Mouse (Mus musculus) CH12.LX (cell line): ENCODE results near the gene Sept1. TPM values are rescaled to one million over a fixed set of nuclear protein-coding genes. Genes with fewer than 3 reads are reported as not detected.
A peak's percentile ranks its signal among the peaks of the same experiment; 100 is the strongest.

Source experiments
- DNase-seq: peaks from one replicate; pipeline ENCODE4 v3.0.0-alpha.2; 2013; ENCODE audit errors: extremely low read depth
- H3K27ac ChIP-seq: 2 replicates; pipeline ENCODE4 v1.5.1; 2012; ENCODE audit warnings: low read depth, mild to moderate bottlenecking, control low read depth, moderate library complexity; ENCODE audit not compliant: insufficient read depth
- H3K27me3 ChIP-seq: replicated peaks from 2 replicates; pipeline ENCODE3; 2012; ENCODE audit warnings: inconsistent platforms
- H3K36me3 ChIP-seq, 2 experiments: replicated peaks in 1 of 2; 2 replicates each; pipeline versions ENCODE3 to v1.6.1; 2012; ENCODE audit warnings: inconsistent platforms in 1 of 2, low read length in 1 of 2, mild to moderate bottlenecking in 1 of 2, mixed read lengths in 1 of 2, moderate library complexity in 1 of 2; ENCODE audit not compliant: control insufficient read depth in 1 of 2, insufficient read depth in 1 of 2
- H3K4me1 ChIP-seq, 2 experiments: 2 replicates each; pipeline ENCODE4 v1.6.1; 2012; ENCODE audit warnings: inconsistent platforms in 1 of 2, moderate library complexity in 1 of 2; ENCODE audit not compliant: insufficient read depth in 2 of 2, control insufficient read depth in 1 of 2
- H3K4me2 ChIP-seq: 2 replicates; pipeline ENCODE4 v1.6.1; 2012; ENCODE audit warnings: low read depth, mild to moderate bottlenecking, control low read depth; ENCODE audit not compliant: poor library complexity, insufficient read depth, severe bottlenecking
- H3K4me3 ChIP-seq, 3 experiments: fragments of 150-350 bp in 1 of 3; sonication (generic) in 1 of 3; replicated peaks in 1 of 3; 2 replicates each; pipeline versions ENCODE3 to v1.5.1; 2011 to 2012; ENCODE audit warnings: low read depth in 2 of 3, low read length in 2 of 3, mild to moderate bottlenecking in 2 of 3, moderate library complexity in 2 of 3, control low read depth in 1 of 3, improper control_type of control experiment in 1 of 3, inconsistent platforms in 1 of 3, mixed read lengths in 1 of 3; ENCODE audit not compliant: poor library complexity in 1 of 3
- H3K79me2 ChIP-seq: replicated peaks from 2 replicates; pipeline ENCODE4 v1.6.1; 2012; ENCODE audit warnings: mild to moderate bottlenecking, moderate library complexity; ENCODE audit not compliant: control insufficient read depth, poor library complexity, insufficient read depth, severe bottlenecking; ENCODE audit errors: extremely low read depth
- H3K9ac ChIP-seq: 2 replicates; pipeline ENCODE4 v1.6.1; 2012; ENCODE audit warnings: low read depth, mild to moderate bottlenecking, control low read depth, moderate library complexity; ENCODE audit not compliant: insufficient read depth
- H3K9me3 ChIP-seq: replicated peaks from 2 replicates; pipeline ENCODE3; 2012; ENCODE audit warnings: low read length, inconsistent platforms, mixed read lengths
- BHLHE40 ChIP-seq: IDR thresholded peaks from 2 replicates; pipeline ENCODE4 v1.6.1; 2011; ENCODE audit warnings: mild to moderate bottlenecking, low read depth, low read length, improper control_type of control experiment
- CHD2 ChIP-seq: IDR thresholded peaks from 2 replicates; pipeline ENCODE4 v1.6.1; 2011; ENCODE audit warnings: low read length, improper control_type of control experiment
- CTCF ChIP-seq, 2 experiments: IDR thresholded peaks in 1 of 2; conservative IDR thresholded peaks in 1 of 2; 2 replicates each; pipeline ENCODE4 v1.5.1; 2011 to 2012; ENCODE audit warnings: low read depth in 2 of 2, low read length in 2 of 2, improper control_type of control experiment in 1 of 2, inconsistent platforms in 1 of 2, mild to moderate bottlenecking in 1 of 2, moderate library complexity in 1 of 2
- ELF1 ChIP-seq: IDR thresholded peaks from 2 replicates; pipeline ENCODE4 v1.6.1; 2014; ENCODE audit warnings: low read depth, mild to moderate bottlenecking, inconsistent platforms, low read length, improper control_type of control experiment
- ETS1 ChIP-seq: conservative IDR thresholded peaks from 2 replicates; pipeline ENCODE4 v1.6.1; 2012; ENCODE audit warnings: low read depth, mild to moderate bottlenecking, inconsistent platforms, low read length, improper control_type of control experiment, moderate library complexity
- GABPA ChIP-seq: IDR thresholded peaks from 2 replicates; pipeline ENCODE4 v1.6.1; 2012; ENCODE audit warnings: low read depth, low read length, improper control_type of control experiment, inconsistent platforms; ENCODE audit not compliant: insufficient replicate concordance
- HCFC1 ChIP-seq: IDR thresholded peaks from 2 replicates; pipeline ENCODE4 v1.6.1; 2012; ENCODE audit warnings: low read depth, mild to moderate bottlenecking, inconsistent platforms, low read length, improper control_type of control experiment
- IRF4 ChIP-seq: IDR thresholded peaks from 2 replicates; pipeline ENCODE4 v1.6.1; 2014; ENCODE audit warnings: low read depth, mild to moderate bottlenecking, inconsistent platforms, low read length, improper control_type of control experiment
- JUND ChIP-seq: conservative IDR thresholded peaks from 2 replicates; pipeline ENCODE4 v1.6.1; 2011; ENCODE audit warnings: low read depth, low read length, improper control_type of control experiment
- KAT2A ChIP-seq: IDR thresholded peaks from 2 replicates; pipeline ENCODE4 v1.6.1; 2012; ENCODE audit warnings: low read length, improper control_type of control experiment, inconsistent platforms; ENCODE audit not compliant: insufficient replicate concordance
- MAFK ChIP-seq: IDR thresholded peaks from 2 replicates; pipeline ENCODE4 v1.6.1; 2011; ENCODE audit warnings: low read length, improper control_type of control experiment; ENCODE audit not compliant: insufficient replicate concordance
- MAX ChIP-seq: IDR thresholded peaks from 2 replicates; pipeline ENCODE4 v1.6.1; 2011; ENCODE audit warnings: low read length, improper control_type of control experiment
- MAZ ChIP-seq: IDR thresholded peaks from 2 replicates; pipeline ENCODE4 v1.6.1; 2012; ENCODE audit warnings: low read depth, mild to moderate bottlenecking, inconsistent platforms, low read length, improper control_type of control experiment, moderate library complexity
- MEF2A ChIP-seq: IDR thresholded peaks from 2 replicates; pipeline ENCODE4 v1.6.1; 2014; ENCODE audit warnings: low read depth, mild to moderate bottlenecking, inconsistent platforms, low read length, improper control_type of control experiment, borderline replicate concordance
- MXI1 ChIP-seq: IDR thresholded peaks from 2 replicates; pipeline ENCODE4 v1.6.1; 2011; ENCODE audit warnings: mild to moderate bottlenecking, low read depth, low read length, improper control_type of control experiment
- NELFE ChIP-seq: IDR thresholded peaks from 2 replicates; pipeline ENCODE4 v1.6.1; 2011; ENCODE audit warnings: low read depth, low read length, improper control_type of control experiment
- POLR2A ChIP-seq: IDR thresholded peaks from 2 replicates; pipeline ENCODE4 v1.6.1; 2011; ENCODE audit warnings: low read depth, mild to moderate bottlenecking, improper control_type of control experiment, low read length
- POLR2AphosphoS2 ChIP-seq: IDR thresholded peaks from 2 replicates; pipeline ENCODE4 v1.6.1; 2011; ENCODE audit warnings: low read depth, low read length, improper control_type of control experiment
- RCOR1 ChIP-seq: conservative IDR thresholded peaks from 2 replicates; pipeline ENCODE4 v1.6.1; 2012; ENCODE audit warnings: low read depth, mild to moderate bottlenecking, inconsistent platforms, low read length, improper control_type of control experiment
- SIN3A ChIP-seq: IDR thresholded peaks from 2 replicates; pipeline ENCODE4 v1.6.1; 2012; ENCODE audit warnings: low read length, improper control_type of control experiment, inconsistent platforms
- TBP ChIP-seq: conservative IDR thresholded peaks from 2 replicates; pipeline ENCODE4 v1.6.1; 2011; ENCODE audit warnings: low read depth, low read length, improper control_type of control experiment
- TCF12 ChIP-seq: IDR thresholded peaks from 2 replicates; pipeline ENCODE4 v1.6.1; 2014; ENCODE audit warnings: low read depth, mild to moderate bottlenecking, inconsistent platforms, low read length, improper control_type of control experiment
- UBTF ChIP-seq: IDR thresholded peaks from 2 replicates; pipeline ENCODE4 v1.6.1; 2012; ENCODE audit warnings: low read depth, mild to moderate bottlenecking, inconsistent platforms, low read length, improper control_type of control experiment, moderate library complexity
- USF1 ChIP-seq: IDR thresholded peaks from 2 replicates; pipeline ENCODE4 v1.6.1; 2014; ENCODE audit warnings: low read depth, mild to moderate bottlenecking, inconsistent platforms, low read length, improper control_type of control experiment
- USF2 ChIP-seq: conservative IDR thresholded peaks from 2 replicates; pipeline ENCODE4 v1.6.1; 2011; ENCODE audit warnings: low read depth, low read length, improper control_type of control experiment
- ZC3H11A ChIP-seq: IDR thresholded peaks from 2 replicates; pipeline ENCODE4 v1.6.1; 2012; ENCODE audit warnings: low read depth, mild to moderate bottlenecking, inconsistent platforms, low read length, improper control_type of control experiment
- ZNF384 ChIP-seq: IDR thresholded peaks from 2 replicates; pipeline ENCODE4 v1.6.1; 2012; ENCODE audit warnings: low read depth, low read length, improper control_type of control experiment, inconsistent platforms
- dilution Hi-C: fragments of 300-500 bp; cut with MboI; formaldehyde crosslinking; loops from 2 replicates; pipeline ENCODE4 v1.14.3; 2020; ENCODE audit warnings: low sequenced_read_pairs; ENCODE audit not compliant: extremely low pct_unique_long_range_greater_than_20kb, extremely low pct_ligation_motif_present
- in situ Hi-C: fragments of 300-500 bp; cut with MboI; formaldehyde crosslinking; loops from 3 replicates; pipeline ENCODE4 v1.14.3; 2019; ENCODE audit warnings: low sequenced_read_pairs, low pct_ligation_motif_present, low pct_unique_long_range_greater_than_20kb, mixed read lengths
- polyA plus RNA-seq: library from polyadenylated mRNA; unstranded; fragments of >175 nt; gene quantifications from 2 replicates; pipeline ENCODE4 v1.2.1, GENCODE M21; 2012; ENCODE audit warnings: low read depth; ENCODE audit not compliant: insufficient read length
- total RNA-seq, 2 experiments: library from RNA; depleted of rRNA; stranded (reverse); fragments of 300-350 nt in 1 of 2; fragments of >200 nt in 1 of 2; gene quantifications; 2 replicates each; pipeline ENCODE4 v1.2.3; 2012 to 2014

The Sept1 gene
- total and polyA plus RNA-seq, 3 experiments = 42.7 to 171 (median 92.3) TPM

DNA sequence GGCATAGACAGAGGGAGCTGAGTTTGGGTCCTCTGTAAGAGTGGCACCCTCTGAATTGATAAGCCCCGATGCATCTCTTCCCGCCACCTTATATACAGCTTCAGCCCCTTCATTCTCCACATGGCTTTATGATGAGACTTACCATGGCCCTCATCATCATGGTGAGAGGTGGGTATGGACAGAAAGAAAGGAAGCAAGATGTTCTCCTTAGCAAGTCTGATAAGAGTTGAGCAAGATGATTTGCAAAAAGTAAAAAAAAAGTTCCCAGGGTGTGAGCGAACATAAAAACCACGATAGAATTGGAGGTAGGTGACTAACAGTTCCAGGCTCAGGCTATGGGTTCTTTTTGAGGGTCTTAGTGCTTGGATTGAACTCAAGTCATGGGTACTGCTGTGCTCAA is 14.3 kb downstream of the Sept1 start:
- in situ Hi-C loops (no loop called here), dilution Hi-C loops (no loop called here)
- peaks cover 18% of the 10 kb centered on the region for H3K79me2 ChIP-seq
- H3K27ac ChIP-seq = peak overlapping the region; percentile 54; the same call in 1 of the 2 replicates
- DNase-seq = no peak
- peaks cover 23 to 31% of the 10 kb centered on the region in 2 experiments for H3K36me3 ChIP-seq
- peak overlapping the region; percentile 62 for H3K9ac ChIP-seq
- peaks cover 4% of the 10 kb centered on the region for H3K9me3 ChIP-seq
- H3K4me1 ChIP-seq = peaks cover 19 to 55% of the 10 kb centered on the region in 2 experiments
- no peak for TF ChIP-seq IRF4
- TF ChIP-seq POLR2AphosphoS2 = no peak
- TF ChIP-seq MXI1 = 0 out of 2 replicates have a peak, but pooled peaks have one; percentile 32
- no peak for TF ChIP-seq MEF2A
- no peak for TF ChIP-seq ETS1
- TF ChIP-seq USF2 = no peak
- TF ChIP-seq ZNF384 = peak; percentile 51; the same call in 1 of the 2 replicates
- TF ChIP-seq HCFC1 = no peak
- TF ChIP-seq ZC3H11A = no peak
- TF ChIP-seq UBTF = 0 out of 2 replicates have a peak, but pooled peaks have one; percentile 5
- TF ChIP-seq BHLHE40 = no peak
- TF ChIP-seq JUND = no peak
- no peak for TF ChIP-seq TCF12
- TF ChIP-seq SIN3A = no peak
- TF ChIP-seq USF1 = no peak
- TF ChIP-seq RCOR1 = no peak
- no peak for TF ChIP-seq MAZ
- no peak for TF ChIP-seq CTCF (conservative IDR thresholded peaks at IDR 0.05 in 1 of 2, IDR thresholded peaks at IDR 0.05 in 1 of 2; ENCODE audit: low read depth in 2 of 2, low read length in 2 of 2)
- H3K4me2 ChIP-seq = peak overlapping the region; percentile 81
- H3K4me3 ChIP-seq = peak overlapping the region; percentile 67 to 80 (median 70)
- H3K27me3 ChIP-seq = no peaks in the 10 kb centered on the region

DNA sequence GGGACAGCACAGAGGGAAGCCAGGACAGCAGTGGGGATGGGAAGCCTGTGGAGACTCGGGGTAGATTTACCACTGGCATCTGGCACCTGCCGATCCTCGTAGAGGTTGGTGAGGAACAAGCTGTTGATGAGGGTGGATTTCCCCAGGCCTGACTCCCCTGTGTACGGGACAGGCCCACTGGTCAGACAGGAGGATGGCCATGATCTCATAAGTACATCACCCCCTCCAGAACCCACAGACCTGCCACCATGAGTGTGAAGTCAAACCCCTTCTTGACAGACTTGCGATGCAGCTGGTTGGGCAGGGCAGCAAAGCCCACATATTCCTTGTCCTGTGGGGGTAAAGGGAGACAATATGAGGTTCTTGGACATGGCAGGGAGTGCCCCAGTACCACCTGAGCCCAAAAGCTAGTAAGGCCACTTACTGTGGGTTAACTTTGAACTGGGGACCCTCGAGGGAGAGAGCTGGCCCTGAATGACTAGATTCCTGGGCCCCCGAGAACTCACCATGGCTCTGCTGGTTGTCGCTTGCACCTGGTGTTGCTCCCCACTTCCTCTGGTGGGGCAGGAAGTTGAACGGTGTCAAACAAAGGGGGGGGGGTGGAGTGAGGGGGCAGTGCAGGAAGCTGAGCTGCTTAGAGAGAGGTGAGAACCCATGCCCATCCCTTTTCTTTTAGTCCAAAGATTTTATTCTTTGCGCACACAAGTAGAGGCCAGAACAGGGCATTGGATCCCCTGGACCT is 14.9 kb downstream of the Sept1 start:
- Histone ChIP-seq H3K36me3 (peaks cover 26 to 37% of the 10 kb centered on the region in 2 experiments), H3K4me1 (peaks cover 19 to 61% of the 10 kb centered on the region in 2 experiments), H3K4me3 (peak overlapping the region; percentile 67 to 80 (median 70)), H3K27ac (peak overlapping the region; percentile 75), H3K4me2 (peak overlapping the region; percentile 81), H3K9me3 (peaks cover 4% of the 10 kb centered on the region), H3K27me3 (no peaks in the 10 kb centered on the region), H3K9ac (peak overlapping the region; percentile 62), H3K79me2 (peaks cover 18% of the 10 kb centered on the region)
- dilution Hi-C loops (no loop called here), in situ Hi-C loops (no loop called here)
- peak; percentile 61 for DNase-seq
- TF ChIP-seq MAZ = peak; percentile 84
- peak; percentile 74; the same call in 1 of the 2 replicates for TF ChIP-seq POLR2A
- no peak; the same call in 1 of the 2 replicates for TF ChIP-seq SIN3A
- peak; percentile 66; the same call in 1 of the 2 replicates for TF ChIP-seq TCF12
- peak; percentile 18; the same call in 1 of the 2 replicates for TF ChIP-seq NELFE
- peak; percentile 36 for TF ChIP-seq ETS1
- TF ChIP-seq MAFK = no peak
- TF ChIP-seq CHD2 = no peak; the same call in 1 of the 2 replicates
- TF ChIP-seq BHLHE40 = peak; percentile 42
- peak; percentile 55; the same call in 1 of the 2 replicates for TF ChIP-seq HCFC1
- TF ChIP-seq IRF4 = no peak
- TF ChIP-seq TBP = 0 out of 2 replicates have a peak, but pooled peaks have one; percentile 20
- no peak for TF ChIP-seq JUND
- TF ChIP-seq KAT2A = 0 out of 2 replicates have a peak, but pooled peaks have one; percentile 28
- peak; percentile 22; the same call in 1 of the 2 replicates for TF ChIP-seq MXI1
- TF ChIP-seq MAX = no peak; the same call in 1 of the 2 replicates
- TF ChIP-seq MEF2A = peak; percentile 14; the same call in 1 of the 2 replicates
- TF ChIP-seq UBTF = 0 out of 2 replicates have a peak, but pooled peaks have one; percentile 15
- TF ChIP-seq GABPA = no peak
- peak; percentile 78 for TF ChIP-seq ELF1
